8 mouse cellular contexts compared by ENCODE assay signal in the genomic region with DNA sequence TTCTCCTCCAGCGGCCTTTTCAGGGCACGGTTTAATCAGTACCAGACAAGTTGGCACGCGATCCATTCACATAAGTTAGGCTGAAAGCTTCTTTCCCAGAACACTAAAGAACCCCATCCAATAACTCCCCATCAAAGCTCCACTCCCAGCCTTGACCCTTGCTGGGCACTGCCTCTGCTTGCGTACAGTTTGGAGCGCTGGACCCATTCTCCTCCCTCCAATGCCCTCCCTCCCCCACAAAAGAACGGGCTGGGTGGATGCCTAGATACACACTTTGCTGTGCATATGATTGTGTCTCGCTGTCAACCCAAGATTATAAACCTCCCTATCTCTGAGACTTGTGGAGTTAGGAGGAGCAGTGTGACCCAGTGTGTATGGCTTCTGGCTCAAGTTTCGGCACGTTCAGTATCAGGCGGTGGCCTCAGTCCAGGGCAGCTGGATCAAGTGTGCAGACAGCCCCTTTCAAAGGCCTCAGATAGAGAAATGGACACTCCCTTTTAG.
DNase-seq lines count a peak whose midpoint lies in the region; ATAC-seq and TF ChIP-seq lines count a peak whose summit lies in the region.

No protein-coding gene starts in this region.

- no peaks in the 10 kb centered on the region for H3K27me3 ChIP-seq in hindbrain, postnatal 0 days (ENCODE audit: insufficient read depth, low read length)
- H3K27me3 ChIP-seq in hindbrain, embryonic 13.5 days, result no peaks in the 10 kb centered on the region
- H3K27me3 ChIP-seq in thymus, adult 2 months (ENCODE audit: control insufficient read depth, insufficient read depth, low read length), result no peaks in the 10 kb centered on the region

- intact Hi-C loops in heart, postnatal 10 days (cut with DNase I), result no loop called here

- TF ChIP-seq POLR2A in thymus, adult 2 months (IDR thresholded peaks at IDR 0.05; ENCODE audit: control insufficient read depth, extremely low read depth, insufficient read depth, low read length, poor library complexity), result no peak

- H3K9ac ChIP-seq in hindbrain, postnatal 0 days (replicated peaks; ENCODE audit: low read length), result no peak overlapping the region
- H3K9ac ChIP-seq in hindbrain, embryonic 13.5 days, result no peak overlapping the region

- peaks cover 4% of the 10 kb centered on the region; the same call in 1 of the 2 replicates for H3K4me1 ChIP-seq in hindbrain, postnatal 0 days (ENCODE audit: insufficient read depth, low read length)
- H3K4me1 ChIP-seq in hindbrain, embryonic 13.5 days (replicated peaks), result peaks cover 22% of the 10 kb centered on the region
- no peaks in the 10 kb centered on the region for H3K4me1 ChIP-seq in thymus, adult 2 months (replicated peaks; ENCODE audit: control insufficient read depth, insufficient read depth, low read length)

- peaks cover 8% of the 10 kb centered on the region; the same call in 1 of the 2 replicates for H3K36me3 ChIP-seq in hindbrain, postnatal 0 days (ENCODE audit: insufficient read depth, low read length)
- peaks cover 6% of the 10 kb centered on the region; the same call in 1 of the 2 replicates for H3K36me3 ChIP-seq in hindbrain, embryonic 13.5 days
- H3K36me3 ChIP-seq in thymus, adult 2 months (ENCODE audit: control insufficient read depth, insufficient read depth, low read length), result peaks cover 7% of the 10 kb centered on the region; the same call in 1 of the 2 replicates

- TF ChIP-seq CTCF in hindbrain, postnatal 0 days (IDR thresholded peaks at IDR 0.05; ENCODE audit: low read depth), result no peak
- no peak for TF ChIP-seq CTCF in thymus, adult 2 months (IDR thresholded peaks at IDR 0.05; ENCODE audit: borderline replicate concordance, control insufficient read depth, extremely low read depth, insufficient read depth, low read length, poor library complexity)

- 44% methylated on average over 11 of the region's 11 CpGs for WGBS in hindbrain, postnatal 0 days
- 59% methylated on average over 11 of the region's 11 CpGs for WGBS in hindbrain, embryonic 13.5 days
- 97% methylated on average over 11 of the region's 11 CpGs for WGBS in thymus, adult 2 months

- H3K4me3 ChIP-seq in hindbrain, postnatal 0 days (ENCODE audit: low read length), result no peak overlapping the region
- H3K4me3 ChIP-seq in hindbrain, embryonic 13.5 days, result no peak overlapping the region
- H3K4me3 ChIP-seq in thymus, adult 2 months (ENCODE audit: control insufficient read depth, insufficient read depth, low read length), result no peak overlapping the region

- H3K4me2 ChIP-seq in hindbrain, postnatal 0 days (ENCODE audit: low read depth, low read length), result no peak overlapping the region
- H3K4me2 ChIP-seq in hindbrain, embryonic 13.5 days, result no peak overlapping the region

- H3K27ac ChIP-seq in hindbrain, postnatal 0 days, result no peak overlapping the region
- no peak overlapping the region for H3K27ac ChIP-seq in hindbrain, embryonic 13.5 days
- H3K27ac ChIP-seq in thymus, adult 2 months (ENCODE audit: control insufficient read depth, insufficient read depth, low read length), result no peak overlapping the region

- H3K9me3 ChIP-seq in hindbrain, postnatal 0 days (ENCODE audit: low read length), result no peaks in the 10 kb centered on the region
- no peaks in the 10 kb centered on the region for H3K9me3 ChIP-seq in hindbrain, embryonic 13.5 days

- peak; percentile 34 for DNase-seq in hindbrain, postnatal 0 days (ENCODE audit: low spot score)
- peak; percentile 84 to 89 for DNase-seq in heart, postnatal 10 days
- peak; percentile 78 for DNase-seq in lung, postnatal 10 days
- no peak for DNase-seq in spleen, adult 12 weeks (ENCODE audit: low spot score)
- no peak for DNase-seq in thymus, adult 2 months
- DNase-seq in thymus, postnatal 0 days (ENCODE audit: low spot score), result no peak

- peak; percentile 18; the same call in 1 of the 2 replicates for ATAC-seq in hindbrain, postnatal 0 days
- no peak; the same call in 1 of the 2 replicates for ATAC-seq in hindbrain, embryonic 13.5 days (ENCODE audit: low FRiP score)
- peak; percentile 37 for ATAC-seq in common myeloid progenitor, adult 5-6 weeks (replicated peaks; ENCODE audit: low read depth, poor library complexity, severe bottlenecking)

Comparison
In these comparisons a context has a peak if more than half of its experiments do, and no peak if none do; other contexts are left out.
1. DNase-seq: peak in hindbrain, postnatal 0 days (single experiment), heart, postnatal 10 days (2 of 2) and lung, postnatal 10 days (single experiment); none in spleen, adult 12 weeks (single experiment), thymus, adult 2 months (single experiment) and thymus, postnatal 0 days (single experiment).